Mouse (Mus musculus): ENCODE measurements around the gene Bcl11a.

- TF ChIP-seq CTCF (conservative IDR thresholded peaks at IDR 0.05; ENCODE audit: insufficient read depth, insufficient read length, low read depth, low read length): no peak
- TF ChIP-seq POLR2A (IDR thresholded peaks at IDR 0.05; ENCODE audit: low read depth, low read length): no peak
These were observed 118.8 kb downstream of the Bcl11a start for GRCm38 (mm10) chr11:24196460-24197190.

Measured in kidney, adult 2 months (tissue).